Mouse (Mus musculus) liver, embryonic 16.5 days (tissue): ENCODE measurements around the gene Nemp2. TPM values are rescaled to one million over a fixed set of nuclear protein-coding genes. Genes with fewer than 3 reads are reported as not detected.

ENCODE experiments used
- ATAC-seq: fragments of 200-750 bp; cut with Nextera tagmentation; 2 replicates; pipeline ENCODE4 v1.8.0; 2017; ENCODE audit warnings: low read depth, mild to moderate bottlenecking, moderate number of reproducible peaks, moderate library complexity
- H3K27ac ChIP-seq: fragments of 300-500 bp; sonication (generic); 2 replicates; pipeline ENCODE4 v1.5.1; 2014; ENCODE audit warnings: mild to moderate bottlenecking, low read length
- H3K27me3 ChIP-seq: fragments of 300-500 bp; sonication (generic); 2 replicates; pipeline ENCODE4 v1.6.1; 2014; ENCODE audit warnings: low read depth, low read length, mixed read lengths; ENCODE audit not compliant: control insufficient read depth, insufficient read depth
- H3K36me3 ChIP-seq: fragments of 300-500 bp; sonication (generic); 2 replicates; pipeline ENCODE4 v1.6.1; 2014; ENCODE audit warnings: mild to moderate bottlenecking; ENCODE audit not compliant: control insufficient read depth, insufficient read depth
- H3K4me1 ChIP-seq: fragments of 300-500 bp; sonication (generic); 2 replicates; pipeline ENCODE4 v1.6.1; 2014; ENCODE audit warnings: low read depth, low read length, mixed read lengths; ENCODE audit not compliant: control insufficient read depth
- H3K4me2 ChIP-seq: fragments of 300-500 bp; sonication (generic); 2 replicates; pipeline ENCODE4 v1.6.1; 2014; ENCODE audit warnings: low read depth, low read length, mixed read lengths
- H3K4me3 ChIP-seq: fragments of 300-500 bp; sonication (generic); 2 replicates; pipeline ENCODE4 v1.5.1; 2014; ENCODE audit warnings: low read depth, mild to moderate bottlenecking, low read length
- H3K9ac ChIP-seq: fragments of 300-500 bp; sonication (generic); 2 replicates; pipeline ENCODE4 v1.6.1; 2014; ENCODE audit warnings: low read depth, low read length
- H3K9me3 ChIP-seq: fragments of 300-500 bp; sonication (generic); replicated peaks from 2 replicates; pipeline ENCODE4 v1.6.1; 2016; ENCODE audit warnings: low read length; ENCODE audit not compliant: control insufficient read depth
- WGBS: fragments of 180-500 bp; shearing (Covaris S2); extraction: QIAGEN DNeasy Blood & Tissue Kit; methylation state at CpG from one replicate; pipeline ENCODE4 v1.1.7; 2014; ENCODE audit not compliant: insufficient replicate concordance; 5-methylcytosine and 5-hydroxymethylcytosine counted together
- polyA plus RNA-seq: library from polyadenylated mRNA; unstranded; fragments of >200 nt; fragmentation: Nextera tagmentation; extraction: Ambion mirVana; gene quantifications from 2 replicates; pipeline ENCODE4 v1.2.1, GENCODE M21; 2015

Nemp2 gene
- polyA plus RNA-seq, 1 experiment from 2014 or later = 1.5 TPM

- 31% methylated on average over 1 of the region's 1 CpGs for WGBS
- H3K36me3 ChIP-seq = no peaks in the 10 kb centered on the region
- no peaks in the 10 kb centered on the region for H3K4me1 ChIP-seq
- H3K4me2 ChIP-seq = no peak overlapping the region
- no peaks in the 10 kb centered on the region for H3K27me3 ChIP-seq
- H3K9me3 ChIP-seq = no peaks in the 10 kb centered on the region
- no peak overlapping the region for H3K4me3 ChIP-seq
- H3K27ac ChIP-seq = no peak overlapping the region
- no peak for ATAC-seq
- H3K9ac ChIP-seq = no peak overlapping the region
These were observed 12.3 kb upstream of the Nemp2 start for GRCm38 (mm10) chr1:52618217-52618616.

- no peak overlapping the region for H3K27ac ChIP-seq
- no peaks in the 10 kb centered on the region for H3K4me1 ChIP-seq
- H3K4me3 ChIP-seq = no peak overlapping the region
- no peak overlapping the region for H3K9ac ChIP-seq
- ATAC-seq = no peak
- no peak overlapping the region for H3K4me2 ChIP-seq
- H3K27me3 ChIP-seq = no peaks in the 10 kb centered on the region
- H3K36me3 ChIP-seq = no peaks in the 10 kb centered on the region
- no peaks in the 10 kb centered on the region for H3K9me3 ChIP-seq
These were observed 10.1 kb upstream of the Nemp2 start for GRCm38 (mm10) chr1:52620442-52620841.

GRCm38 (mm10) chr1:52630937-52631299 is 415 bp downstream of the Nemp2 start:
- H3K4me3 ChIP-seq = peak overlapping the region; percentile 95
- H3K27ac ChIP-seq = peak overlapping the region; percentile 67
- peak overlapping the region; percentile 77 for H3K9ac ChIP-seq
- H3K4me1 ChIP-seq = peaks cover 7% of the 10 kb centered on the region
- no peaks in the 10 kb centered on the region for H3K9me3 ChIP-seq
- peak; percentile 65 for ATAC-seq
- under 1% methylated on average over 6 of the region's 6 CpGs for WGBS
- no peaks in the 10 kb centered on the region for H3K27me3 ChIP-seq
- H3K4me2 ChIP-seq = peak overlapping the region; percentile 65
- no peaks in the 10 kb centered on the region for H3K36me3 ChIP-seq

- 61% methylated on average over 2 of the region's 2 CpGs for WGBS
- no peak overlapping the region; the same call in 1 of the 2 replicates for H3K4me3 ChIP-seq
- ATAC-seq = no peak
These were observed 1.1 kb downstream of the Nemp2 start for GRCm38 (mm10) chr1:52631570-52631969.

GRCm38 (mm10) chr1:52634251-52634650 is 3.7 kb downstream of the Nemp2 start:
- H3K9ac ChIP-seq = no peak overlapping the region
- no peaks in the 10 kb centered on the region for H3K27me3 ChIP-seq
- no peaks in the 10 kb centered on the region for H3K9me3 ChIP-seq
- H3K4me2 ChIP-seq = no peak overlapping the region
- no peak for ATAC-seq
- no peak overlapping the region for H3K27ac ChIP-seq
- peaks cover 7% of the 10 kb centered on the region for H3K4me1 ChIP-seq
- no peak overlapping the region for H3K4me3 ChIP-seq
- H3K36me3 ChIP-seq = no peaks in the 10 kb centered on the region
- WGBS = 77% methylated on average over 6 of the region's 6 CpGs

More at GRCm38 (mm10) chr1:52631570-52631969, 1.1 kb downstream of the Nemp2 start:
- Histone ChIP-seq H3K4me2 (peak overlapping the region; percentile 65), H3K36me3 (no peaks in the 10 kb centered on the region), H3K9me3 (no peaks in the 10 kb centered on the region), H3K27me3 (no peaks in the 10 kb centered on the region), H3K27ac (no peak overlapping the region), H3K4me1 (peaks cover 7% of the 10 kb centered on the region), H3K9ac (no peak overlapping the region)

- no peak overlapping the region for H3K4me2 ChIP-seq
- H3K9me3 ChIP-seq = no peaks in the 10 kb centered on the region
- peaks cover 7% of the 10 kb centered on the region for H3K4me1 ChIP-seq
- H3K4me3 ChIP-seq = no peak overlapping the region
- no peak overlapping the region for H3K27ac ChIP-seq
- H3K27me3 ChIP-seq = no peaks in the 10 kb centered on the region
- 85% methylated on average over 3 of the region's 3 CpGs for WGBS
- no peaks in the 10 kb centered on the region for H3K36me3 ChIP-seq
- ATAC-seq = no peak
- no peak overlapping the region for H3K9ac ChIP-seq
These were observed 5.4 kb downstream of the Nemp2 start for GRCm38 (mm10) chr1:52635932-52636331.

- Histone ChIP-seq H3K4me3 (no peak overlapping the region), H3K27ac (no peak overlapping the region), H3K36me3 (no peaks in the 10 kb centered on the region), H3K9me3 (no peaks in the 10 kb centered on the region), H3K27me3 (no peaks in the 10 kb centered on the region), H3K9ac (no peak overlapping the region), H3K4me2 (no peak overlapping the region), H3K4me1 (no peaks in the 10 kb centered on the region)
- 82% methylated on average over 2 of the region's 2 CpGs for WGBS
- ATAC-seq = no peak
These were observed 7.6 kb downstream of the Nemp2 start for GRCm38 (mm10) chr1:52638101-52638500.

GRCm38 (mm10) chr1:52639090-52639489 is 8.6 kb downstream of the Nemp2 start:
- WGBS = 75% methylated on average over 7 of the region's 7 CpGs
- no peaks in the 10 kb centered on the region for H3K36me3 ChIP-seq
- no peak for ATAC-seq

GRCm38 (mm10) chr1:52640266-52640665 is 9.8 kb downstream of the Nemp2 start:
- Histone ChIP-seq H3K9me3 (no peaks in the 10 kb centered on the region), H3K4me2 (no peak overlapping the region), H3K36me3 (no peaks in the 10 kb centered on the region), H3K9ac (no peak overlapping the region), H3K4me3 (no peak overlapping the region), H3K27ac (no peak overlapping the region), H3K27me3 (no peaks in the 10 kb centered on the region), H3K4me1 (no peaks in the 10 kb centered on the region)
- no peak for ATAC-seq
- 59% methylated on average over 6 of the region's 6 CpGs for WGBS

More at GRCm38 (mm10) chr1:52639090-52639489, 8.6 kb downstream of the Nemp2 start:
- no peaks in the 10 kb centered on the region for H3K27me3 ChIP-seq
- no peaks in the 10 kb centered on the region for H3K9me3 ChIP-seq
- no peak overlapping the region for H3K4me3 ChIP-seq
- no peak overlapping the region for H3K9ac ChIP-seq
- no peaks in the 10 kb centered on the region for H3K4me1 ChIP-seq
- H3K4me2 ChIP-seq = no peak overlapping the region
- no peak overlapping the region for H3K27ac ChIP-seq
